In the genomic region with DNA sequence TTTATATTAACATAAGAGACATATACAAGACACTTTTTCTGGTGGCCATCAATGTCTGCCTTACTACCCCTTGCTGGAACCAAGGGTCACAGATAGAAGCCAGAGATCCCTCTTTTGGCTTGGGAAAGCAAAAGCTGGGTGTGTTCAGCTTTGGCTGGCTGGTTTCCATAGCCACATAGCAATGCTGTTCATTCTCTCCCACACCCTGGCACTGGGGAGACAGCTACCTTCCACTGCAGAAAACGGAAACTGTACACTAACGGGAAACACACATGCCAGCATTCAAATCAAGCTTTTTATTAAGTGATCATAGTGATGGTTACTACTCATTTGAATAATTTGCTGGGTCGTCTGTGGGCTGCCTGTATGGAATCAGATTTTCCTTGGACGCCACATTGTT, we compare ENCODE assay signal across 26 mouse cellular contexts.
DNase-seq lines count a peak whose midpoint lies in the region; ATAC-seq lines count a peak whose summit lies in the region.
"Had no signal": no experiment of that assay in that cellular context is flagged by ENCODE, and none has a peak within 500 bp of the region (broad histone marks: within the 10 kb centered on the region; RNA-seq: fewer than 3 reads in every experiment).

No protein-coding gene starts in this region.

- H3K9me3 ChIP-seq in heart, embryonic 13.5 days = no peaks in the 10 kb centered on the region
- H3K9me3 ChIP-seq: embryonic facial prominence, embryonic 12.5 days; forebrain, embryonic 13.5 days; hindbrain, embryonic 15.5 days; limb, embryonic 10.5 days; liver, embryonic 15.5 days; lung, embryonic 15.5 days; midbrain, embryonic 10.5 days had no signal

- peak overlapping the region; percentile 44; the same call in 1 of the 2 replicates for H3K27ac ChIP-seq in heart, embryonic 13.5 days (replicated peaks)
- H3K27ac ChIP-seq: embryonic facial prominence, embryonic 12.5 days; forebrain, embryonic 13.5 days; gastrocnemius, adult 2 months; hindbrain, embryonic 15.5 days; kidney, postnatal 0 days; limb, embryonic 10.5 days; liver, embryonic 15.5 days; lung, embryonic 15.5 days; macrophage; midbrain, embryonic 10.5 days had no signal

- WGBS in heart, embryonic 13.5 days = 52% methylated on average over 4 of the region's 4 CpGs

- H3K36me3 ChIP-seq in heart, embryonic 13.5 days = no peaks in the 10 kb centered on the region
- H3K36me3 ChIP-seq: embryonic facial prominence, embryonic 12.5 days; hindbrain, embryonic 15.5 days; limb, embryonic 10.5 days; liver, embryonic 15.5 days; lung, embryonic 15.5 days; midbrain, embryonic 10.5 days had no signal

- H3K4me3 ChIP-seq in heart, embryonic 13.5 days = no peak overlapping the region
- H3K4me3 ChIP-seq: embryonic facial prominence, embryonic 12.5 days; forebrain, embryonic 13.5 days; gastrocnemius, adult 2 months; hindbrain, embryonic 15.5 days; limb, embryonic 10.5 days; liver, embryonic 15.5 days; lung, embryonic 15.5 days; midbrain, embryonic 10.5 days had no signal

- no peak for DNase-seq in heart, postnatal 25 days (ENCODE audit: low spot score)
- peak; percentile 21 for DNase-seq in layer of hippocampus, adult 9-11 months
- DNase-seq in layer of hippocampus, postnatal 25 days (ENCODE audit: extremely low spot score in 1 of 2, low spot score in 1 of 2) = no peak
- peak; percentile 18 for DNase-seq in right cerebral cortex, postnatal 14 days
- DNase-seq in right cerebral cortex, adult 18-20 months = no peak
- DNase-seq in cerebellum, postnatal 10 days = no peak
- DNase-seq: adrenal gland, adult 2 months; cerebellum, adult 11-12 months; cerebellum, postnatal 14 days; gastrocnemius, adult 2 months; kidney, adult 2 months; liver; right cerebral cortex, postnatal 4 days; thymus, postnatal 25 days had no signal

- 0 out of 2 replicates have a peak overlapping the region, but pooled peaks have one; percentile 4 for H3K4me2 ChIP-seq in heart, embryonic 13.5 days
- H3K4me2 ChIP-seq: embryonic facial prominence, embryonic 12.5 days; forebrain, embryonic 13.5 days; hindbrain, embryonic 15.5 days; liver, embryonic 15.5 days; lung, embryonic 15.5 days had no signal

- intact Hi-C loops in heart, postnatal 25 days (cut with DNase I) = no loop called here

- H3K9ac ChIP-seq in heart, embryonic 13.5 days = no peak overlapping the region
- H3K9ac ChIP-seq: embryonic facial prominence, embryonic 12.5 days; forebrain, embryonic 13.5 days; hindbrain, embryonic 15.5 days; liver, embryonic 15.5 days; lung, embryonic 15.5 days had no signal

- peaks cover 12% of the 10 kb centered on the region; the same call in 1 of the 2 replicates for H3K4me1 ChIP-seq in heart, embryonic 13.5 days
- H3K4me1 ChIP-seq: embryonic facial prominence, embryonic 12.5 days; forebrain, embryonic 13.5 days; hindbrain, embryonic 15.5 days; limb, embryonic 10.5 days; liver, embryonic 15.5 days; lung, embryonic 15.5 days; midbrain, embryonic 10.5 days had no signal

- H3K27me3 ChIP-seq in heart, embryonic 13.5 days (replicated peaks) = peaks cover 8% of the 10 kb centered on the region; the same call in 1 of the 2 replicates
- H3K27me3 ChIP-seq: embryonic facial prominence, embryonic 12.5 days; forebrain, embryonic 13.5 days; hindbrain, embryonic 15.5 days; liver, embryonic 15.5 days; lung, embryonic 15.5 days; Patski had no signal

- ATAC-seq in heart, embryonic 13.5 days (ENCODE audit: extremely low read depth, insufficient number of reproducible peaks, low FRiP score, low TSS enrichment) = no peak
- ATAC-seq: forebrain, embryonic 13.5 days; midbrain, embryonic 16.5 days; Patski had no signal

Comparison
In these comparisons a context has a peak if more than half of its experiments do, and no peak if none do; other contexts are left out.
1. DNase-seq: peak in layer of hippocampus, adult 9-11 months (single experiment) and right cerebral cortex, postnatal 14 days (single experiment); none in heart, postnatal 25 days (single experiment), layer of hippocampus, postnatal 25 days (0 of 2), right cerebral cortex, adult 18-20 months (single experiment) and cerebellum, postnatal 10 days (0 of 2).